Mouse (Mus musculus) CH12F3 (cell line): ENCODE measurements around the gene Barx2.
"Not testable (repeated sequence)": the region's sequence is repeated elsewhere in the genome, so short reads cannot be mapped to it uniquely, and the experiment has no call there.

Experiments used
- in situ Hi-C: fragments of 300-500 bp; cut with MboI; formaldehyde crosslinking; loops from 2 replicates; pipeline ENCODE4 v1.14.3; 2020; ENCODE audit warnings: low sequenced_read_pairs

Gene Barx2

GRCm38 (mm10) chr9:31912921-31913738 lies at the start of gene Barx2:
Gene Barx2, minus strand, starts transcription at chr9:31913462.
- in situ Hi-C loops, result loop anchor here (25.0 kb wide), 1 partner anchor 351 kb away; no protein-coding TSS in a partner anchor

- in situ Hi-C loops, result loop anchor here (25.0 kb wide), 1 partner anchor 200 kb away; no protein-coding TSS in a partner anchor
Measured at GRCm38 (mm10) chr9:31962265-31962664, 49.0 kb upstream of the Barx2 start.

- in situ Hi-C loops, result loop anchor here (25.0 kb wide), 1 partner anchor 202 kb away; no protein-coding TSS in a partner anchor
Measured at GRCm38 (mm10) chr9:31960488-31960887, 47.2 kb upstream of the Barx2 start.

GRCm38 (mm10) chr9:31958120-31958519 lies 44.9 kb upstream of the Barx2 start:
- in situ Hi-C loops, result loop anchor here (25.0 kb wide), 1 partner anchor 204 kb away; no protein-coding TSS in a partner anchor

GRCm38 (mm10) chr9:31950506-31950905 lies 37.2 kb upstream of the Barx2 start:
- in situ Hi-C loops, result loop anchor here (25.0 kb wide), 1 partner anchor 212 kb away; no protein-coding TSS in a partner anchor

GRCm38 (mm10) chr9:31949031-31949430 lies 35.8 kb upstream of the Barx2 start:
- in situ Hi-C loops, result no loop called here

- in situ Hi-C loops, result no loop called here
Measured at GRCm38 (mm10) chr9:31947051-31947450, 33.8 kb upstream of the Barx2 start.

- in situ Hi-C loops, result no loop called here
Measured at GRCm38 (mm10) chr9:31942334-31942733, 29.1 kb upstream of the Barx2 start.

- in situ Hi-C loops, result not testable (repeated sequence)
Measured at GRCm38 (mm10) chr9:31936486-31936885, 23.2 kb upstream of the Barx2 start.

GRCm38 (mm10) chr9:31931691-31932090 lies 18.4 kb upstream of the Barx2 start:
- in situ Hi-C loops, result no loop called here

- in situ Hi-C loops, result no loop called here
Measured at GRCm38 (mm10) chr9:31931255-31931654, 18.0 kb upstream of the Barx2 start.

GRCm38 (mm10) chr9:31926766-31927165 lies 13.5 kb upstream of the Barx2 start:
- in situ Hi-C loops, result no loop called here

GRCm38 (mm10) chr9:31925830-31926624 lies 12.8 kb upstream of the Barx2 start:
- in situ Hi-C loops, result no loop called here

- in situ Hi-C loops, result loop anchor here (25.0 kb wide), 1 partner anchor 361 kb away; no protein-coding TSS in a partner anchor
Measured at GRCm38 (mm10) chr9:31923529-31923928, 10.3 kb upstream of the Barx2 start.

GRCm38 (mm10) chr9:31919802-31920201 lies 6.5 kb upstream of the Barx2 start:
- in situ Hi-C loops, result loop anchor here (25.0 kb wide), 1 partner anchor 358 kb away; no protein-coding TSS in a partner anchor

GRCm38 (mm10) chr9:31916421-31916820 lies 3.2 kb upstream of the Barx2 start:
- in situ Hi-C loops, result loop anchor here (25.0 kb wide), 1 partner anchor 354 kb away; no protein-coding TSS in a partner anchor

GRCm38 (mm10) chr9:31914871-31915270 lies 1.6 kb upstream of the Barx2 start:
- in situ Hi-C loops, result loop anchor here (25.0 kb wide), 1 partner anchor 353 kb away; no protein-coding TSS in a partner anchor

- in situ Hi-C loops, result loop anchor here (25.0 kb wide), 1 partner anchor 352 kb away; no protein-coding TSS in a partner anchor
Measured at GRCm38 (mm10) chr9:31913739-31914591, 703 bp upstream of the Barx2 start.

- in situ Hi-C loops, result loop anchor here (25.0 kb wide), 1 partner anchor 350 kb away; no protein-coding TSS in a partner anchor
Measured at GRCm38 (mm10) chr9:31912553-31912920, 725 bp downstream of the Barx2 start.

- in situ Hi-C loops, result loop anchor here (25.0 kb wide), 1 partner anchor 348 kb away; no protein-coding TSS in a partner anchor
Measured at GRCm38 (mm10) chr9:31910221-31910620, 3.0 kb downstream of the Barx2 start.
